Mouse (Mus musculus): Measurements from ENCODE around the gene Jmjd1c.

DNA sequence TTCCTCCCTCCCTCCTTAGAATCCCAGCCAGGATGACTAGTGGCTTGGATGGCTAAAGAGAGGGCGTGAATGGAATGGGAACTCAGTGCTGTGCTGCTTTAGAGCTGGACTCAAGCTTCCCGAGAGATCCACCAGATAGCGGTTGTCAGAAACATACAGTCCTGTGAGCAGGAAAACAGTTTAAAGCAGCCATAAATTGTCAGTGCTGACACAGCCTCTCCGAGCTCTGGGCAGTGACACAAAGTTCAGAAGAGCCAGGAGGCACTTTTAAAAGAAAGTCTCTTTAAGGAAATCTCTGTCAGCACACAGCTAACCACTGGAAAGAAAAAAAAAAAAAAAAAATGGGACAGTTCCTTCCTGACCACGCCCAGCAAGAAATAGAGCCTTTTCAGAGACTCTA is 156.4 kb downstream of the Jmjd1c start:
- TF ChIP-seq CTCF (IDR thresholded peaks at IDR 0.05; ENCODE audit: extremely low read depth, insufficient read length, insufficient replicate concordance, low read depth, low read length), result no peak
- TF ChIP-seq POLR2A (IDR thresholded peaks at IDR 0.05; ENCODE audit: low read depth, low read length), result no peak

All from small intestine, adult 2 months (tissue).